Mouse (Mus musculus) liver, embryonic 12.5 days (tissue): ENCODE results near the gene 9130023H24Rik. TPM values are rescaled to one million over a fixed set of nuclear protein-coding genes. Genes with fewer than 3 reads are reported as not detected.

ENCODE experiments used
- ATAC-seq: fragments of 200-750 bp; cut with Nextera tagmentation; 2 replicates; pipeline ENCODE4 v1.8.0; 2017; ENCODE audit warnings: moderate number of reproducible peaks, mild to moderate bottlenecking, moderate library complexity
- H3K27ac ChIP-seq: fragments of 300-500 bp; sonication (generic); 2 replicates; pipeline ENCODE4 v1.5.1; 2016; ENCODE audit warnings: mild to moderate bottlenecking
- H3K27me3 ChIP-seq: fragments of 300-500 bp; sonication (generic); replicated peaks from 2 replicates; pipeline ENCODE4 v1.6.1; 2016; ENCODE audit warnings: mild to moderate bottlenecking, moderate library complexity
- H3K36me3 ChIP-seq: fragments of 300-500 bp; sonication (generic); 2 replicates; pipeline ENCODE4 v1.6.1; 2016; ENCODE audit warnings: mild to moderate bottlenecking, moderate library complexity
- H3K4me1 ChIP-seq: fragments of 300-500 bp; sonication (generic); 2 replicates; pipeline ENCODE4 v1.6.1; 2016
- H3K4me2 ChIP-seq: fragments of 300-500 bp; sonication (generic); 2 replicates; pipeline ENCODE4 v1.6.1; 2016; ENCODE audit warnings: mild to moderate bottlenecking, moderate library complexity
- H3K4me3 ChIP-seq: fragments of 300-500 bp; sonication (generic); 2 replicates; pipeline ENCODE4 v1.5.1; 2016; ENCODE audit warnings: mild to moderate bottlenecking, moderate library complexity
- H3K9ac ChIP-seq: fragments of 300-500 bp; sonication (generic); 2 replicates; pipeline ENCODE4 v1.6.1; 2016; ENCODE audit warnings: mild to moderate bottlenecking, moderate library complexity
- H3K9me3 ChIP-seq: fragments of 300-500 bp; sonication (generic); replicated peaks from 2 replicates; pipeline ENCODE4 v1.6.1; 2016; ENCODE audit warnings: mild to moderate bottlenecking, moderate library complexity
- WGBS: fragments of 180-500 bp; shearing (Covaris S2); methylation state at CpG from one replicate; pipeline ENCODE4 v1.1.7; 2016; ENCODE audit not compliant: insufficient replicate concordance; 5-methylcytosine and 5-hydroxymethylcytosine counted together
- polyA plus RNA-seq: library from polyadenylated mRNA; unstranded; fragments of >200 nt; fragmentation: Nextera tagmentation; extraction: Ambion mirVana; gene quantifications from 2 replicates; pipeline ENCODE4 v1.2.1, GENCODE M21; 2016

9130023H24Rik gene
- polyA plus RNA-seq, 1 experiment from 2014 or later = 3.1 TPM

DNA sequence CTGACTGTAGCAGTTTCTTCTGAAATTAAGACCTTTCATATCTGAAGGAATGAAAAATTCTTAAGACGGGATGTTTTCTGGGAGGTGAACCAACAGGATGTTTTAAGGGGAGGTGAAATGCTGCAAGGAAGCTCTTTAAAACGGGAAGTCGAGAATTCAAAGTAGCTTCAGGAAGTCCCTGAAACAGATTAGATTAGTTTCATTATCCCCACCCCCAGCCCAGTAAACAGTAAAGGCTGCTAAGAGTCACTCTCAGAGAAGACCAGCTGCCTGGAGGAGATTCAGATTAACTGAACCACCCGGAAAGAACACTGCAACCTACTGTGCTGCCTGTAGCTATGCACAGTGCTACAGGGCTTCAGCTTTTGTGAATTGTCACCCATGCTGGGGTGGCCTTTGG lies 17.9 kb downstream of the 9130023H24Rik start:
- ATAC-seq = no peak

DNA sequence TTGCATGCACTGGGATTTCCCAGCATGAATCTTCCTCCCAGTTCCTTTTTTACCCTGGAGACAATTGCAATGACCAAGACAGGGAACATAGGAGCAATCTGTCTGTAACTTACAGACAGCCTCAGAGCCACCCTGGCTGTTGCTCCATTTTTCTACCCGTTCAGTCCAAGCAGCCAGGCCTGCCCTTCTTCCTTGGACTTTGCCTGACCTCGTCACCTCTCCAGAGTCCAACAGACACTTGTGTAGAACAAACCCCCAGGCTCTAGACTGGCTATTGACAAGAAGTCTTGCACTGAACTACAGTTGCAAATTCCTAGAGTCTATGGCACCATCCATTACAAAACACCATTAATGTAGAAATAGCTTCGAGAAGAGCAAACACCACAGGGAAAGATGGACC lies 28.0 kb downstream of the 9130023H24Rik start:
- Histone ChIP-seq H3K27ac (no peak overlapping the region), H3K4me3 (no peak overlapping the region), H3K9me3 (no peaks in the 10 kb centered on the region), H3K9ac (no peak overlapping the region), H3K4me1 (no peaks in the 10 kb centered on the region), H3K27me3 (no peaks in the 10 kb centered on the region), H3K36me3 (no peaks in the 10 kb centered on the region), H3K4me2 (no peak overlapping the region)
- WGBS = 46% methylated on average over 3 of the region's 3 CpGs
- no peak for ATAC-seq

More for the DNA sequence above, 17.9 kb downstream of the 9130023H24Rik start:
- H3K4me1 ChIP-seq = no peaks in the 10 kb centered on the region
- WGBS = 42% methylated on average over 4 of the region's 4 CpGs
- H3K4me2 ChIP-seq = no peak overlapping the region
- no peak overlapping the region for H3K27ac ChIP-seq
- H3K9me3 ChIP-seq = no peaks in the 10 kb centered on the region
- H3K4me3 ChIP-seq = no peak overlapping the region
- no peak overlapping the region for H3K9ac ChIP-seq
- no peaks in the 10 kb centered on the region for H3K27me3 ChIP-seq
- no peaks in the 10 kb centered on the region for H3K36me3 ChIP-seq

DNA sequence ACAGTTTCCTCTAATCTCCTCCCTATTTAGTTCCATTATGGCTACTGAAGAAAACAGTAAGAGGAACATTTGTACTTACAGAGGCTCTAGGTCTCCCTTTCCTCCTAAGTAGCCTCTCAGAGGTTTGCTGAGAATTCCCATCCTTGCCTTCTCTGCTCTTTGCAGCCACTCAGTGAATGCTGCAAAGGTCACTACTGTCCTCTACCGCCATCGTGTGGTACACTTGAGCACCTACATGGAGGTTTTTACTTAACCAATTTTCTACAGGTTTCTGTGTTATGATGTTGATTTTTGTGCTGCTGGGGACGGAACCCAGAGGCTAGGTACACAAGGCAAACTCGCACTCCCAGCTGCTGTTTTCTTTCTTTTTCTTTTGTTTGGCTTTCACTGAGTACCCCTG lies 29.6 kb downstream of the 9130023H24Rik start:
- no peaks in the 10 kb centered on the region for H3K4me1 ChIP-seq
- H3K27ac ChIP-seq = no peak overlapping the region
- no peak overlapping the region for H3K4me3 ChIP-seq
- no peaks in the 10 kb centered on the region for H3K9me3 ChIP-seq
- 5% methylated on average over 4 of the region's 4 CpGs for WGBS
- no peak overlapping the region for H3K9ac ChIP-seq
- no peaks in the 10 kb centered on the region for H3K27me3 ChIP-seq
- no peak for ATAC-seq
- no peaks in the 10 kb centered on the region for H3K36me3 ChIP-seq
- no peak overlapping the region for H3K4me2 ChIP-seq

DNA sequence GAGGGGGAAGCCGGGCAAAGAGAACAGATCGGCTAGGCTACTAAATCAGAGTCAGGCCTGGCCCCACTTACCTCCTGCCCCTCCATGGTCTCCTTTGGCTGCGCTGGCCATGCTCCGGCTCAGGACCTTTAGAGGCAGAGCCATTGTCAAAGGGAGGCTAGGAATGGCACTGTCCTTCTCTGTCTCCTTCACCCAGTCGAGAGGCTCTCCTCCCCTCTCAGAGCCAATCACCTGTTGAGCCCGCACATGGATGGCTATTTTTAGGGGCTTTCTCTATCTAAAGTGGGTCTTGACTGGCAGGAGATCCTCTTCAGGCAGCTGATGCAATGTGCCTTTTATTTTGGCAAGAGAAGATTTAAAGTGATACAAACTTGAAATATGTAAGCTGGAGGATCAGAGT lies 31.7 kb downstream of the 9130023H24Rik start, which contains the start of gene Cox6a2:
Gene Cox6a2 (minus strand): TSS at position 236 of the 400 bp plus-strand sequence.
- Histone ChIP-seq H3K4me1 (no peaks in the 10 kb centered on the region), H3K4me3 (no peak within 1 kb of the TSS), H3K27me3 (no peaks in the 10 kb centered on the region), H3K36me3 (no peaks in the 10 kb centered on the region), H3K27ac (no peak within 1 kb of the TSS), H3K9me3 (no peaks in the 10 kb centered on the region), H3K4me2 (no peak within 1 kb of the TSS), H3K9ac (no peak within 1 kb of the TSS)
- ATAC-seq = no peak
- WGBS = 62% methylated on average over 6 of the region's 6 CpGs

DNA sequence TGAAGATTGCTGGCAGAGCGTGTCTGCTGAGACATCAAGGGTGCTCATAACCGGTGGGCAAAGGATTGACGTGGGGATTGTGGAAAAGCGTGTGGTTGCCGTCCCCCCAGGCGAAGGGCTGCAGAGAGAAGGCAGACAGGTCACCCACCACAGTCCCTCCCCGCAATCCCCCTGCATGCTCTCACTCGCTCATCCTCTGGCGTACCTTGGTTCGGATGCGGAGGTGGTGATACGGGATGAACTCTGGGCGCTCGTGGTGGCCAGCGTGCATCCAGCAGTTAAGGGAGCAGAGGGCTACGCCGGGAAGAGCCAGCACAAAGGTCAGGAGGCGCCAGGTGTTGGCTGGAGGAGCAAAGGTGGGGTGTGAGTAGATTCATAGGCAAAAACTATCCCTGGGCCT lies 32.1 kb downstream of the 9130023H24Rik start:
- H3K27me3 ChIP-seq = no peaks in the 10 kb centered on the region
- no peak overlapping the region for H3K4me2 ChIP-seq
- H3K9me3 ChIP-seq = no peaks in the 10 kb centered on the region
- no peak for ATAC-seq
- WGBS = 72% methylated on average over 18 of the region's 18 CpGs
- H3K27ac ChIP-seq = no peak overlapping the region
- no peak overlapping the region for H3K9ac ChIP-seq
- no peaks in the 10 kb centered on the region for H3K36me3 ChIP-seq
- no peak overlapping the region for H3K4me3 ChIP-seq
- H3K4me1 ChIP-seq = no peaks in the 10 kb centered on the region

DNA sequence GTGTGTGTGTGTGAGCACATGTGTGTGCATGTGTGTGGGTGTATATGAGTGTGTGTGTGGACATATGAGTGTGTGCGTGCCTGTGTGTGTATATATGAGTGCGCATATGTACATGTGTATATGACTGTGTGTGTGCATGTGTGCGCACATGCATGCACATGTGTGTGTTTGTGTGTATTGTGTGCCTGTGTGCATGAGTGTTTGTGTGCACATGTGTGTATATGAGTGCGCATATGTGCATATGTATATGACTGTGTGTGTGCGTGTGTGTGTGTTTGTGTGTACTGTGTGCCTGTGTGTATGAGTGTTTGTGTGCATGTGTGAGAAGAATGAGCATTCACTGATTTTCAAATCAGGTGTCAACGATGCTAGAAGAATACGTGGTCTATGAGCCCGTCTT lies 33.7 kb downstream of the 9130023H24Rik start:
- H3K4me2 ChIP-seq = no peak overlapping the region

DNA sequence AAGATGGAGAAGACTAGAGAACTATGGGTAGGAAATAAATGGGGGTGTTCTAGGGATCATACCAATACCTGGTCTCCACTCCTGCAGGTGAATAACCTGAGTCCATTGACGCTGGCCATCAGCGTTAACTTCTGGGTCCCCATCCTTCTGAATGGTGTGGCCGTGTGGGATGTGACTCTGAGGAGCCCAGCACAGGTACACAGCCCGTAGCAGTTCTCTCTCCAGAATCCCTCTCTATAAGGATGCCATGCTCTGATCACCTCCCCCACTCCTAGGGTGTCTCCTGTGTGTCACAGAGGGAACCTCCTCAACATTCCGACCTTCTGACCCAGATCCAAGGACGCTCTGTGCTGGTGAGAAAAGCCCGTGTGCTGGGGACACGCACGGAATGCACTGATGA lies 34.8 kb downstream of the 9130023H24Rik start:
- 75% methylated on average over 9 of the region's 9 CpGs for WGBS
- no peaks in the 10 kb centered on the region for H3K9me3 ChIP-seq
- H3K36me3 ChIP-seq = no peaks in the 10 kb centered on the region
- no peak overlapping the region for H3K4me2 ChIP-seq
- no peaks in the 10 kb centered on the region for H3K27me3 ChIP-seq
- ATAC-seq = no peak
- H3K4me3 ChIP-seq = no peak overlapping the region
- no peak overlapping the region for H3K27ac ChIP-seq
- H3K4me1 ChIP-seq = no peaks in the 10 kb centered on the region
- no peak overlapping the region for H3K9ac ChIP-seq

More for the DNA sequence above, 33.7 kb downstream of the 9130023H24Rik start:
- no peak overlapping the region for H3K4me3 ChIP-seq
- no peaks in the 10 kb centered on the region for H3K4me1 ChIP-seq
- no peak overlapping the region for H3K9ac ChIP-seq
- no peaks in the 10 kb centered on the region for H3K36me3 ChIP-seq
- ATAC-seq = no peak
- H3K27ac ChIP-seq = no peak overlapping the region
- WGBS = 85% methylated on average over 8 of the region's 8 CpGs
- H3K9me3 ChIP-seq = no peaks in the 10 kb centered on the region
- no peaks in the 10 kb centered on the region for H3K27me3 ChIP-seq

DNA sequence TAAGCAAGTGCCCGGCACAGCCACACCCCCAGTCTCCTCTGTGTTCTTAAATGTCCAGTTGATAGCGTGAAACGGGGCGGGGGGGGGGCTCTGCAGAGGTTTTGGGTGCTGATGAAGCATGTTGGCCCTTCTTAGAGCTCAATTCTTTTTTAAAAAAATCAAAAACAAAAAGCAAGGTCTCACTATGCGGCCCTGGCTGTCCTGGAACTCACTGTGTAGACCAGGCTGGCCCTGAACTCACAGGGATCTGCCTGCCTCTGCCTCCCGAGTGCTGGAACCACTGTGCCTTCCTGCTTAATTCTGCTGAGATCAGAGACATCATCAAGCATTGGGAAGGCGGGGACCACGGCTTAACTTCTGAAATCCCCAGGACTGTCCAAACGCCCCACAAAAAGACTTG lies 36.2 kb downstream of the 9130023H24Rik start:
- no peaks in the 10 kb centered on the region for H3K27me3 ChIP-seq
- WGBS = 70% methylated on average over 9 of the region's 9 CpGs
- no peak overlapping the region for H3K4me2 ChIP-seq
- H3K4me1 ChIP-seq = no peaks in the 10 kb centered on the region
- H3K9ac ChIP-seq = no peak overlapping the region
- no peak overlapping the region for H3K4me3 ChIP-seq
- no peaks in the 10 kb centered on the region for H3K9me3 ChIP-seq
- ATAC-seq = no peak
- no peak overlapping the region for H3K27ac ChIP-seq
- H3K36me3 ChIP-seq = no peaks in the 10 kb centered on the region

Other genes with a start within 250 kb of the 9130023H24Rik start
- gene Pycard, start 244.2 kb downstream of the 9130023H24Rik start, polyA plus RNA-seq = 32.9 and 33.8 TPM in 2 replicates
- gene Trim72, start 234.1 kb downstream of the 9130023H24Rik start, polyA plus RNA-seq = not detected in 2 replicates
- 2.1 and 2.2 TPM in 2 replicates for gene Itgam, start 175.4 kb downstream of the 9130023H24Rik start, polyA plus RNA-seq
- gene Gm49368, start 175.3 kb downstream of the 9130023H24Rik start, polyA plus RNA-seq = not detected in 2 replicates
- 0.17 and 0.19 TPM in 2 replicates for gene Itgax, start 108.5 kb downstream of the 9130023H24Rik start, polyA plus RNA-seq
- 0.08 TPM in 1 of 2 replicates, not detected in the other for gene Itgad, start 83.7 kb downstream of the 9130023H24Rik start, polyA plus RNA-seq
- gene Cox6a2, start 31.6 kb downstream of the 9130023H24Rik start, polyA plus RNA-seq = 1.2 and 1.5 TPM in 2 replicates
- gene Armc5, start 689 bp downstream of the 9130023H24Rik start, polyA plus RNA-seq = 12.7 and 12.8 TPM in 2 replicates
- 22.3 and 25.1 TPM in 2 replicates for gene Tgfb1i1, start 8.8 kb upstream of the 9130023H24Rik start, polyA plus RNA-seq
- gene Slc5a2, start 27.6 kb upstream of the 9130023H24Rik start, polyA plus RNA-seq = 2.0 and 2.1 TPM in 2 replicates
- 26.3 and 29.4 TPM in 2 replicates for gene BC017158, start 60.1 kb upstream of the 9130023H24Rik start, polyA plus RNA-seq
- 57.7 and 58.1 TPM in 2 replicates for gene Rgs10, start 180.7 kb upstream of the 9130023H24Rik start, polyA plus RNA-seq
- gene Tial1, start 223.7 kb upstream of the 9130023H24Rik start, polyA plus RNA-seq = 17.9 and 18.2 TPM in 2 replicates